Comparison of ENCODE assay signal across 8 mouse cellular contexts in genomic region chr4:135971805-135972555, GRCm38 (mm10). TPM values are rescaled to one million over a fixed set of nuclear protein-coding genes. Genes with fewer than 3 reads are reported as not detected.
A peak's percentile ranks its signal among the peaks of the same experiment; 100 is the strongest.
DNase-seq lines count a peak whose midpoint lies in the region; ATAC-seq and TF ChIP-seq lines count a peak whose summit lies in the region.

No protein-coding gene starts in this region.

- 0 out of 2 replicates have a peak, but pooled peaks have one; percentile 9 for TF ChIP-seq EP300 in ES-Bruce4 (IDR thresholded peaks at IDR 0.05; ENCODE audit: insufficient read depth, low read depth, low read length)

- H3K4me2 ChIP-seq in heart, embryonic 15.5 days: peak overlapping the region; percentile 87
- H3K4me2 ChIP-seq in forebrain, embryonic 13.5 days: peak overlapping the region; percentile 99
- H3K4me2 ChIP-seq in liver, embryonic 16.5 days (ENCODE audit: low read depth, low read length): peak overlapping the region; percentile 93

- H3K9me3 ChIP-seq in heart, embryonic 15.5 days (replicated peaks): no peaks in the 10 kb centered on the region
- no peaks in the 10 kb centered on the region for H3K9me3 ChIP-seq in ES-Bruce4 (replicated peaks; ENCODE audit: control insufficient read depth, insufficient read depth, low read length, poor library complexity, severe bottlenecking)
- H3K9me3 ChIP-seq in forebrain, embryonic 13.5 days (replicated peaks): no peaks in the 10 kb centered on the region
- H3K9me3 ChIP-seq in liver, embryonic 16.5 days (replicated peaks; ENCODE audit: control insufficient read depth, low read length): no peaks in the 10 kb centered on the region

- DNase-seq in heart, adult 18-20 months: no peak
- peak; percentile 44 to 46 for DNase-seq in thymus, postnatal 10 days (ENCODE audit: low spot score in 2 of 2)
- DNase-seq in cerebellum, postnatal 25 days: no peak
- no peak for DNase-seq in urinary bladder, adult 18-20 months (ENCODE audit: low spot score in 2 of 2)

- H3K36me3 ChIP-seq in heart, embryonic 15.5 days: peaks cover 56% of the 10 kb centered on the region
- peaks cover 33% of the 10 kb centered on the region for H3K36me3 ChIP-seq in ES-Bruce4 (ENCODE audit: control insufficient read depth, insufficient read depth, low read length, poor library complexity, severe bottlenecking)
- H3K36me3 ChIP-seq in forebrain, embryonic 13.5 days (ENCODE audit: poor library complexity, severe bottlenecking): peaks cover 69% of the 10 kb centered on the region
- peaks cover 50% of the 10 kb centered on the region for H3K36me3 ChIP-seq in liver, embryonic 16.5 days (ENCODE audit: control insufficient read depth, insufficient read depth)

- no peak for ATAC-seq in heart, embryonic 15.5 days (replicated peaks; ENCODE audit: insufficient number of reproducible peaks, insufficient read depth, low FRiP score, low read depth)
- ATAC-seq in forebrain, embryonic 13.5 days: peak; percentile 22
- 0 out of 2 replicates have a peak, but pooled peaks have one; percentile 12 for ATAC-seq in liver, embryonic 16.5 days (ENCODE audit: low read depth)

- H3K27ac ChIP-seq in heart, embryonic 15.5 days: peak overlapping the region; percentile 68
- H3K27ac ChIP-seq in ES-Bruce4 (ENCODE audit: insufficient read depth, low read length): no peak overlapping the region
- H3K27ac ChIP-seq in forebrain, embryonic 13.5 days: peak overlapping the region; percentile 44
- H3K27ac ChIP-seq in liver, embryonic 16.5 days (ENCODE audit: low read length): peak overlapping the region; percentile 73

- peaks cover 20% of the 10 kb centered on the region for H3K4me1 ChIP-seq in heart, embryonic 15.5 days (replicated peaks)
- peaks cover 3% of the 10 kb centered on the region for H3K4me1 ChIP-seq in ES-Bruce4 (ENCODE audit: control insufficient read depth, insufficient read depth, low read length)
- peaks cover 15% of the 10 kb centered on the region for H3K4me1 ChIP-seq in forebrain, embryonic 13.5 days
- peaks cover 25% of the 10 kb centered on the region for H3K4me1 ChIP-seq in liver, embryonic 16.5 days (ENCODE audit: control insufficient read depth, low read depth, low read length)

- TF ChIP-seq POLR2A in ES-Bruce4 (IDR thresholded peaks at IDR 0.05; ENCODE audit: insufficient read depth, low read length): peak; percentile 37

- H3K4me3 ChIP-seq in heart, embryonic 15.5 days: peak overlapping the region; percentile 99
- H3K4me3 ChIP-seq in ES-Bruce4 (ENCODE audit: low read depth, low read length): peak overlapping the region; percentile 67
- peak overlapping the region; percentile 100 for H3K4me3 ChIP-seq in forebrain, embryonic 13.5 days
- H3K4me3 ChIP-seq in liver, embryonic 16.5 days (ENCODE audit: low read depth, low read length): peak overlapping the region; percentile 94

- peak overlapping the region; percentile 98 for H3K9ac ChIP-seq in heart, embryonic 15.5 days
- peak overlapping the region; percentile 72 for H3K9ac ChIP-seq in ES-Bruce4 (ENCODE audit: low read depth, poor library complexity, severe bottlenecking)
- H3K9ac ChIP-seq in forebrain, embryonic 13.5 days: peak overlapping the region; percentile 96
- peak overlapping the region; percentile 97 for H3K9ac ChIP-seq in liver, embryonic 16.5 days (ENCODE audit: low read depth, low read length)

- H3K27me3 ChIP-seq in heart, embryonic 15.5 days: no peaks in the 10 kb centered on the region
- no peaks in the 10 kb centered on the region for H3K27me3 ChIP-seq in ES-Bruce4 (ENCODE audit: control insufficient read depth, insufficient read depth, low read length, poor library complexity, severe bottlenecking)
- H3K27me3 ChIP-seq in forebrain, embryonic 13.5 days: no peaks in the 10 kb centered on the region
- H3K27me3 ChIP-seq in liver, embryonic 16.5 days (ENCODE audit: control insufficient read depth, insufficient read depth, low read depth, low read length): no peaks in the 10 kb centered on the region

- TF ChIP-seq CTCF in ES-Bruce4 (IDR thresholded peaks at IDR 0.05; ENCODE audit: low read depth, low read length): no peak

- under 1% methylated on average over 35 of the region's 35 CpGs for WGBS in heart, embryonic 15.5 days
- 1% methylated on average over 35 of the region's 35 CpGs for WGBS in forebrain, embryonic 13.5 days
- 1% methylated on average over 34 of the region's 35 CpGs for WGBS in liver, embryonic 16.5 days (ENCODE audit: insufficient replicate concordance)

RNA-seq across cellular contexts. Expression of gene Lypla2, which starts 0.4 kb away (rescaled TPM):
- polyA plus RNA-seq in heart, embryonic 15.5 days (2015; fragmentation: Nextera tagmentation; extraction: Ambion mirVana): 59.6 and 79.0 TPM in 2 replicates
- 10 to 100 TPM; 36.6 to 37.8 TPM for total RNA-seq in heart, adult 18-20 months (2021)
- 47.4 and 52.6 TPM in 2 replicates for polyA plus RNA-seq in ES-Bruce4 (2011; ENCODE audit: insufficient read depth, insufficient read length, low read depth, missing spikeins)
- polyA plus RNA-seq in forebrain, embryonic 13.5 days (2015; fragmentation: Nextera tagmentation; extraction: Ambion mirVana): 163 and 173 TPM in 2 replicates
- polyA plus RNA-seq in liver, embryonic 16.5 days (2015; fragmentation: Nextera tagmentation; extraction: Ambion mirVana): 37.0 and 39.9 TPM in 2 replicates

RNA-seq across cellular contexts. Expression of gene Gale, which starts 8.5 kb away (rescaled TPM):
- polyA plus RNA-seq in heart, embryonic 15.5 days (2015; fragmentation: Nextera tagmentation; extraction: Ambion mirVana): 17.6 and 24.8 TPM in 2 replicates
- total RNA-seq in heart, adult 18-20 months (2021): 1 to 10 TPM; 1.8 to 2.7 TPM
- polyA plus RNA-seq in ES-Bruce4 (2011; ENCODE audit: insufficient read depth, insufficient read length, low read depth, missing spikeins): 6.8 and 9.4 TPM in 2 replicates
- polyA plus RNA-seq in forebrain, embryonic 13.5 days (2015; fragmentation: Nextera tagmentation; extraction: Ambion mirVana): 28.7 and 33.6 TPM in 2 replicates
- polyA plus RNA-seq in liver, embryonic 16.5 days (2015; fragmentation: Nextera tagmentation; extraction: Ambion mirVana): 34.5 and 37.6 TPM in 2 replicates

RNA-seq across cellular contexts. Expression of gene Pithd1, which starts 15.1 kb away (rescaled TPM):
- polyA plus RNA-seq in heart, embryonic 15.5 days (2015; fragmentation: Nextera tagmentation; extraction: Ambion mirVana): 34.0 and 57.7 TPM in 2 replicates
- 10 to 100 TPM; 22.1 to 25.1 TPM for total RNA-seq in heart, adult 18-20 months (2021)
- polyA plus RNA-seq in ES-Bruce4 (2011; ENCODE audit: insufficient read depth, insufficient read length, low read depth, missing spikeins): 40.3 and 44.9 TPM in 2 replicates
- polyA plus RNA-seq in forebrain, embryonic 13.5 days (2015; fragmentation: Nextera tagmentation; extraction: Ambion mirVana): 50.9 and 53.6 TPM in 2 replicates
- polyA plus RNA-seq in liver, embryonic 16.5 days (2015; fragmentation: Nextera tagmentation; extraction: Ambion mirVana): 61.4 and 63.3 TPM in 2 replicates

RNA-seq across cellular contexts. Expression of gene Hmgcl, which starts 25.7 kb away (rescaled TPM):
- polyA plus RNA-seq in heart, embryonic 15.5 days (2015; fragmentation: Nextera tagmentation; extraction: Ambion mirVana): 80.2 and 82.4 TPM in 2 replicates
- 10 to 100 TPM; 87.3 to 91.7 TPM for total RNA-seq in heart, adult 18-20 months (2021)
- polyA plus RNA-seq in ES-Bruce4 (2011; ENCODE audit: insufficient read depth, insufficient read length, low read depth, missing spikeins): 18.3 and 22.6 TPM in 2 replicates
- 56.2 and 57.1 TPM in 2 replicates for polyA plus RNA-seq in forebrain, embryonic 13.5 days (2015; fragmentation: Nextera tagmentation; extraction: Ambion mirVana)
- 105 and 107 TPM in 2 replicates for polyA plus RNA-seq in liver, embryonic 16.5 days (2015; fragmentation: Nextera tagmentation; extraction: Ambion mirVana)

RNA-seq across cellular contexts. Expression of gene Eloa, which starts 49.6 kb away (rescaled TPM):
- polyA plus RNA-seq in heart, embryonic 15.5 days (2015; fragmentation: Nextera tagmentation; extraction: Ambion mirVana): 27.3 and 31.4 TPM in 2 replicates
- total RNA-seq in heart, adult 18-20 months (2021): 10 to 100 TPM; 33.8 to 34.4 TPM
- polyA plus RNA-seq in ES-Bruce4 (2011; ENCODE audit: insufficient read depth, insufficient read length, low read depth, missing spikeins): 21.2 and 22.6 TPM in 2 replicates
- polyA plus RNA-seq in forebrain, embryonic 13.5 days (2015; fragmentation: Nextera tagmentation; extraction: Ambion mirVana): 29.1 and 30.9 TPM in 2 replicates
- polyA plus RNA-seq in liver, embryonic 16.5 days (2015; fragmentation: Nextera tagmentation; extraction: Ambion mirVana): 29.1 and 29.4 TPM in 2 replicates

Comparison
In these comparisons a context has a peak if more than half of its experiments do, and no peak if none do; other contexts are left out.
1. DNase-seq: peak in thymus, postnatal 10 days (2 of 2); none in heart, adult 18-20 months (0 of 2), cerebellum, postnatal 25 days (0 of 2) and urinary bladder, adult 18-20 months (0 of 2).
2. Peak in every context shown above with its lines, with median percentiles within 50 percentile points of each other: H3K4me2 ChIP-seq, H3K4me3 ChIP-seq and H3K9ac ChIP-seq.